Mouse (Mus musculus) bone marrow, adult 2 months (tissue): Measurements from ENCODE around the gene Rab20. TPM values are rescaled to one million over a fixed set of nuclear protein-coding genes. Genes with fewer than 3 reads are reported as not detected.
"Not testable (repeated sequence)": the region's sequence is repeated elsewhere in the genome, so short reads cannot be mapped to it uniquely, and the experiment has no call there.

Experiments
- H3K27ac ChIP-seq: fragments of 200-500 bp; 2 replicates; pipeline ENCODE4 v1.5.1; 2012; ENCODE audit warnings: low read depth, mild to moderate bottlenecking, control low read depth, inconsistent platforms, low read length; ENCODE audit not compliant: control insufficient read depth, poor library complexity, insufficient read depth
- H3K4me1 ChIP-seq: fragments of 200-500 bp; 2 replicates; pipeline ENCODE4 v1.6.1; 2011; ENCODE audit warnings: low read length; ENCODE audit not compliant: control insufficient read depth, insufficient read depth
- H3K4me3 ChIP-seq: fragments of 200-500 bp; replicated peaks from 2 replicates; pipeline ENCODE3; 2011; ENCODE audit warnings: mild to moderate bottlenecking, low read depth, low read length, control low read depth; ENCODE audit not compliant: control insufficient read depth
- CTCF ChIP-seq: fragments of 200-500 bp; IDR thresholded peaks from 2 replicates; pipeline ENCODE4 v1.5.1; 2011; ENCODE audit warnings: low read length, control low read depth; ENCODE audit not compliant: control insufficient read depth, insufficient read depth
- POLR2A ChIP-seq: fragments of 200-500 bp; IDR thresholded peaks from 2 replicates; pipeline ENCODE4 v1.6.1; 2011; ENCODE audit warnings: low read depth, mild to moderate bottlenecking, control low read depth, low read length, borderline replicate concordance; ENCODE audit not compliant: control insufficient read depth
- WGBS: fragments of 180-500 bp; shearing (Covaris S2); methylation state at CpG from one replicate; pipeline ENCODE4 v1.1.7; 2018; 5-methylcytosine and 5-hydroxymethylcytosine counted together
- polyA plus RNA-seq: library from polyadenylated mRNA; stranded (reverse); fragments of >200 nt; gene quantifications from 2 replicates; pipeline ENCODE4 v1.2.4, GENCODE M21; 2011; ENCODE audit warnings: low replicate concordance; ENCODE audit not compliant: missing spikeins, insufficient read depth, insufficient read length

Rab20 gene
- polyA plus RNA-seq, 1 experiment: 6.2 TPM

DNA sequence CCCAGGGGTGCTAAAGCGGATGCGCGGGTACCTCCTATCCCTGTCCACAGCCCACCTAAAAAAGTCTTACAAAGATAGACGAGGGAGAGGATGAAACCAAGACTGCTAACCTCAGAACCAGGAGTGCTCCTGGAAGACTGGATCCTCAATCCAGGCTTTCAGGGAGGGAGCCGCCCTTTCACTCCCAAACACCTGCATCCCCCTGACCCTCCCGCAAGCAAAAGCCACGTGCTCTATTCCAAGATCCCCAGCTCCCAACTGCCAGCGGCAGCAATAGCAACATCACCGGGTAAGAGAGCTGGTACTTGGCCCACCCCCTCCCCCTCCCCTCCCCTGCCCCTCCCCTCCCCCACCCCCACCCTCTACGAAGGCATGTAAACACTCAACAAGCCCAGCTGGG is 3.1 kb downstream of the Rab20 start:
- TF ChIP-seq CTCF: no peak
- no peak for TF ChIP-seq POLR2A
- 63% methylated on average over 9 of the region's 10 CpGs for WGBS
- Histone ChIP-seq H3K27ac (peak overlapping the region; percentile 62), H3K4me1 (peaks cover 1% of the 10 kb centered on the region; the same call in 1 of the 2 replicates), H3K4me3 (no peak overlapping the region)

DNA sequence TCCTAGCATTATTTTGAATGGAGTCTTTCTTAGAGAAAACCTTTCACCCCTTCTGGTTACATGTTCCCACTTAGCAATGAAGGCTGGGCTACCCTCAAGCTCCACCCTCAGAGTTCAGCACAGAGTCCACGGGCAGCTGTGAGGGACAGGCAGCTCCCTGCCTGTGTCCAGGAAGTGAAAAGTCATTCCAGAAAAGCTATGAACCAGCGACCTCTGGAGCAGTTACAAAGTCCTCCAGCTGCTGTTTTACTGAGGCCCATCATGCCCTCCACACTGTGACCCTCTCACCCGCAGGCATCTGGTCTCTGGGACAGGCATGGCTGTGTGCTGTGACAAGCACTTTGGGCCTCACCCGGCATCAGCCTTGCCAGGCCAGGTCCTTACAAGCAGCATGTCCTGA is 5.4 kb downstream of the Rab20 start:
- 58% methylated on average over 4 of the region's 4 CpGs for WGBS
- Histone ChIP-seq H3K27ac (no peak overlapping the region), H3K4me3 (no peak overlapping the region), H3K4me1 (peaks cover 1% of the 10 kb centered on the region; the same call in 1 of the 2 replicates)
- TF ChIP-seq CTCF: no peak

DNA sequence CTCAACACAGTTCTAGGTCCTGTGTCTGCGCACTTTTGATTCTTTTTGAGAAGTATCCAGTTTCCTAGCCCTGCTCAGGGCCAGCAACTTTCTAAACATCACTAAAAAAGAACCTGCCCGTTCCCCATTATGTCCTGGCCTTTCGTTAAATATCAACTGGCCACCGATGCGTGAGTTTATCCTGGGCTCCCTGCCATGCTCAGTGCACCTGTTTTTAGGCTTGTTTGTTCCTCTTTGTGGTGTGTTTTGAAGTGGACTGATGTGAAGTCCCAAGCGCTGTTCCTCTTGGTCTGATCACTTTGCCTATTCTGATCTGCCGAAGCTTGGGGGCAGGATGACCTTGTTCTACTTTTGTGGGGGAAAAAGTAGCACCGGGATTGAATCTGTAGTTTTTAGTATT is 7.2 kb downstream of the Rab20 start:
- Histone ChIP-seq H3K4me3 (no peak overlapping the region), H3K4me1 (peaks cover 1% of the 10 kb centered on the region; the same call in 1 of the 2 replicates), H3K27ac (no peak overlapping the region)
- no peak for TF ChIP-seq POLR2A
- no peak for TF ChIP-seq CTCF
- WGBS: 26% methylated on average over 8 of the region's 8 CpGs

DNA sequence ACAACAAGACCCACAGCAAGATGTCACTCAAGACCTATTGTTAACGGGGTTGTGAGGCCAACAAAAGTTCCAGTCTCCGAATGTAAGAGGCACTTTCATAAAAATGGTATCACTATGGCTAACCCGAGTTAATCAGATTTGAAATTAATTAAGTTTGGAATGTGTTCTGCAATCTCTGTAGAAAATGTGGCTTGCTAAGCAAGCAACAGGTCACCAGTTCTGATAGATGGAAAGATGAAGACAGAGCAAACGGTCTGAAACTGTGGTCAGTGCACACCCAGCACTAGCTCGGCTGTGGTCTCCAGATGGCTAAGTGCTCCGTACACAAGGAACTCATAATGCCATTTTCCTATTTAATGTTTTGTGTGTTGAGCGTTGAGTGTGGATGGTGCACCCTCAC is 7.8 kb downstream of the Rab20 start:
- Histone ChIP-seq H3K4me1 (peaks cover 1% of the 10 kb centered on the region; the same call in 1 of the 2 replicates), H3K4me3 (no peak overlapping the region), H3K27ac (no peak overlapping the region)
- 77% methylated on average over 7 of the region's 7 CpGs for WGBS
- TF ChIP-seq POLR2A (no peak), CTCF (no peak)

DNA sequence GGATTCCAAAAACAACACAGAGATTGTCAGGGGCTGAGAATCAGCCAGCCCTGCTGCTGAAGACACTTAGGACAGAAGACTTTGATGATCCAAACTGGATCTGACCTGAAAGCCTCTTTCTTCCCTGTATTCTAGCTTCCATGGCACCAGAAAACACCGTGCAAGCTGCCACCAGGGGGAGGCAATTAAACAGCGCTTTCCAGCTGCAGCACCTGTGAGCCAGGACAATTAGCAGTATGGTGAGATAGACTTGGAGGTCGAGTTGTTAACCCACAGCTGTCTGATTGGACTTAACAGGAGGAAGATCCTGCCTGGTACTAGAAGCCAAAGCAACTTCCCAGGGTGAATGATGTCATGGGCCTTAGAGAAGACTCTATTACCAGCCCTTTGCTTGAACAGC is 9.4 kb downstream of the Rab20 start:
- no peak overlapping the region for H3K27ac ChIP-seq
- peaks cover 4% of the 10 kb centered on the region; the same call in 1 of the 2 replicates for H3K4me1 ChIP-seq
- H3K4me3 ChIP-seq: no peak overlapping the region
- WGBS: 31% methylated on average over 3 of the region's 3 CpGs
- TF ChIP-seq CTCF: peak; percentile 41
- no peak for TF ChIP-seq POLR2A

DNA sequence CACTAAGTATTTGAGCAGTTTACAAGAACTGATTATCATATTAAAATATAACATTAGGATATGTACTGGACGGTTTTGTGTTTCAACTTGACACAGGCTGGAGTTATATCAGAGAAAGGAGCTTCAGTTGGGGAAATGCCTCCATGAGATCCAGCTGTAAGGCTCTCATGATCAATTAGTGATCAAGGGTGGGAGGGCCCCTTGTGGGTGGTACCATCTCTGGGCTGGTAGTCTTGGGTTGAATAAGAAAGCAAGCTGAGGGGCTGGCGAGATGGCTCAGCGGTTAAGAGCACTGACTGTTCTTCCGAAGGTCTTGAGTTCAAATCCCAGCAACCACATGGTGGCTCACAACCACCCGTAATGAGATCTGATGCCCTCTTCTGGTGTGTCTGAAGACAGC is 12.0 kb downstream of the Rab20 start:
- H3K27ac ChIP-seq, H3K4me3 ChIP-seq, H3K4me1 ChIP-seq: not testable (repeated sequence)
- 84% methylated on average over 5 of the region's 5 CpGs for WGBS

DNA sequence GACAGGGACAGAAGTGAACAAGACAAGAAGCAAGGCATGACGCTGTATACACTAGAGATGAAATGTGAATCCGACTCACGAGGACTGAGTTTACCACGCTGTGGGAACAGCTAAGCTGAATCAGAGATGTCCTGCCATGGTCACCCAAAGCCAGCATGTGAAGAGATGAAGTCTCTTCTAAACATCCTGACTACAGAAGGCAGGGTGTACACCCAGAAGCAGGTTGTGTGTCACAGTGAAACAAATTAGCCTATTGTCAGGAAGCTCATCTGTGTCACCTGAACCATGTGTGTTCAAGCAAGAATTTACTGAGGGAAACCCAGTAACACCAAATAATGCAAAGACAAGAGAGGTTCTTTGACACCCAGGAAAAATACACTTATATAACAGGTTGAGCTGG is 12.9 kb downstream of the Rab20 start:
- 80% methylated on average over 4 of the region's 4 CpGs for WGBS
- H3K4me3 ChIP-seq: no peak overlapping the region
- H3K27ac ChIP-seq: no peak overlapping the region
- no peak for TF ChIP-seq POLR2A
- no peak for TF ChIP-seq CTCF
- peaks cover 11% of the 10 kb centered on the region; the same call in 1 of the 2 replicates for H3K4me1 ChIP-seq

DNA sequence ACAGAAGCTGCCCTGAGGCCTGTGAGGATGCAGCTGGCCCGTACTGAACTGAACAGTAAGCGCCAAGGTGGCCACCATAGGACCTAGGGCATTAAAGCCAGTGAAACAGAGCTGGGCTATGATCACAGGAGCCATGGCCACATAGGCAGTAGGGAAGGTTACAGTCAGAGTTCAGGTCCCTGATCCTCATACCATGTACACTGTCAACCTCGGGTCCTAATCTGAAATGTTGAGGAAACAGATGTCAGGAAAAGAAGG is 13.9 kb downstream of the Rab20 start:
- TF ChIP-seq POLR2A: no peak
- no peak for TF ChIP-seq CTCF
- Histone ChIP-seq H3K27ac (peak overlapping the region; percentile 57), H3K4me1 (peaks cover 12% of the 10 kb centered on the region; the same call in 1 of the 2 replicates), H3K4me3 (no peak overlapping the region)
- WGBS: 43% methylated on average over 3 of the region's 3 CpGs

DNA sequence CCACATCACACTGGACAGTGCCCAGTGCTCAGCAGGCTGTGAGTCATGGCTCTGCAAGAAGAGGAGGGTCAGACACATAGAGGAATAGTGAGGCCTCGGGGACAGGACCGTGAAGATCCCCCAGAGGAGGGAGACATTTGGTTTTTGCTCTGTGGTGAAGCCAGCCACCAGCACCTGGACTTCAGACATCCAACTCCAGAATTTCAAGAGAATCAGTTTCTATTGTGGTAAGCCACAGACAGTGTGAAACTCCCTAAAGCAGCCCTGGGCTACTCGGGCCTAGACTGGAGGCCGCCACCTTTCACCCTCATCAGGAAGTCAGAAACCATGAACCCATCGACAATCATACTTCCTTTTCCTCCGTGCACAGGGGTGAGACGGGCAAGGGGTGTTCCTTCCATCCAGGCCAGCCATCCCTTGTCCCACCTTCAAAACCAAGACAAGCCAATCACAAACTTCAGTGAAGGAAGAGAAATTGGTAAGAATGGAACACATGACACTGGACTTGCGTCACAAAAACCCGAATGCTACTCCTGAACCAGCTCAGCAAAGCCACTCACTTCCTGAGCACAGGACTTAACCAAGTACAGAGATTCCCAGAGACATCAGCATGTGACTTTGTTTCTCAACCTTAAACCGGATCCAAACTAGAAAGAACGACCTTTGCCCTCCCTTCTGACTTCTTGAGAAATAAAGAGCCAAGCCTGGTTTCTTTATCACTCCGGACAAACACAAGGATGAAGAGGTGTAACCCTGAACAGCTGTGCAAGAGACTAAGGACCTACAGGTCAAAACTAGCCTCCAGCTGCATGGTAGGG is 14.4 kb downstream of the Rab20 start:
- peak overlapping the region; percentile 57 for H3K27ac ChIP-seq
- TF ChIP-seq POLR2A: no peak
- no peak for TF ChIP-seq CTCF
- WGBS: 14% methylated on average over 12 of the region's 12 CpGs
- no peak overlapping the region for H3K4me3 ChIP-seq
- peaks cover 12% of the 10 kb centered on the region; the same call in 1 of the 2 replicates for H3K4me1 ChIP-seq
